Mouse (Mus musculus) liver, postnatal 0 days (tissue): ENCODE results near the gene Fancb. TPM values are rescaled to one million over a fixed set of nuclear protein-coding genes. Genes with fewer than 3 reads are reported as not detected.

Source experiments
- ATAC-seq: fragments of 200-750 bp; cut with Nextera tagmentation; 2 replicates; pipeline ENCODE4 v1.8.0; 2017; ENCODE audit warnings: mild to moderate bottlenecking, moderate library complexity
- DNase-seq: peaks from one replicate; pipeline ENCODE4 v3.0.0-alpha.2; 2016
- H3K27ac ChIP-seq: fragments of 300-500 bp; sonication (generic); 2 replicates; pipeline ENCODE4 v1.5.1; 2014; ENCODE audit warnings: antibody characterized with exemption, moderate library complexity, mild to moderate bottlenecking, low read depth
- H3K27me3 ChIP-seq: fragments of 300-500 bp; sonication (generic); 2 replicates; pipeline ENCODE4 v1.6.1; 2014; ENCODE audit warnings: low read length, control low read depth, mixed read lengths; ENCODE audit not compliant: insufficient read depth
- H3K36me3 ChIP-seq: fragments of 300-500 bp; sonication (generic); replicated peaks from 2 replicates; pipeline ENCODE4 v1.6.1; 2014; ENCODE audit warnings: mild to moderate bottlenecking, control low read depth, low read length, moderate library complexity, mixed read lengths; ENCODE audit not compliant: insufficient read depth
- H3K4me1 ChIP-seq: fragments of 300-500 bp; sonication (generic); 2 replicates; pipeline ENCODE4 v1.6.1; 2014; ENCODE audit warnings: antibody characterized with exemption, mild to moderate bottlenecking, control low read depth; ENCODE audit not compliant: insufficient read depth
- H3K4me2 ChIP-seq: fragments of 300-500 bp; sonication (generic); 2 replicates; pipeline ENCODE4 v1.6.1; 2014; ENCODE audit warnings: low read depth, mild to moderate bottlenecking, low read length, moderate library complexity, mixed read lengths
- H3K4me3 ChIP-seq: fragments of 300-500 bp; sonication (generic); 2 replicates; pipeline ENCODE4 v1.5.1; 2014; ENCODE audit warnings: low read depth, low read length
- H3K9ac ChIP-seq: fragments of 300-500 bp; sonication (generic); replicated peaks from 2 replicates; pipeline ENCODE4 v1.6.1; 2014; ENCODE audit warnings: mild to moderate bottlenecking, moderate library complexity
- H3K9me3 ChIP-seq: fragments of 300-500 bp; sonication (generic); 2 replicates; pipeline ENCODE4 v1.6.1; 2016; ENCODE audit warnings: mild to moderate bottlenecking, control low read depth, low read length, mixed read lengths
- CTCF ChIP-seq: sonication (generic); IDR thresholded peaks from 2 replicates; pipeline ENCODE4 v1.5.1; 2016; ENCODE audit warnings: antibody characterized with exemption, low read depth
- EP300 ChIP-seq: IDR thresholded peaks from 2 replicates; pipeline ENCODE4 v1.6.1; 2016; ENCODE audit warnings: antibody characterized with exemption, low read depth, mild to moderate bottlenecking
- WGBS: fragments of 180-500 bp; shearing (Covaris S2); extraction: QIAGEN DNeasy Blood & Tissue Kit; methylation state at CpG from one replicate; pipeline ENCODE4 v1.1.7; 2014; ENCODE audit not compliant: insufficient replicate concordance; 5-methylcytosine and 5-hydroxymethylcytosine counted together
- polyA plus RNA-seq: library from polyadenylated mRNA; unstranded; fragments of >200 nt; fragmentation: Nextera tagmentation; extraction: Ambion mirVana; gene quantifications from 2 replicates; pipeline ENCODE4 v1.2.1, GENCODE M21; 2015

The Fancb gene
- 1.2 and 1.6 TPM in 2 replicates for polyA plus RNA-seq

- Histone ChIP-seq H3K9me3 (no peaks in the 10 kb centered on the region), H3K27ac (peak within 1 kb of the TSS; percentile 68; the same call in 1 of the 2 replicates), H3K9ac (peak within 1 kb of the TSS; percentile 60), H3K4me1 (no peaks in the 10 kb centered on the region), H3K4me2 (peak within 1 kb of the TSS; percentile 69), H3K4me3 (peak within 1 kb of the TSS; percentile 58), H3K36me3 (no peaks in the 10 kb centered on the region), H3K27me3 (no peaks in the 10 kb centered on the region)
- WGBS = 13% methylated on average over 26 of the region's 26 CpGs
- DNase-seq (peak; percentile 86), ATAC-seq (peak; percentile 97)
- TF ChIP-seq EP300 = no peak
- no peak for TF ChIP-seq CTCF
Measured at GRCm38 (mm10) chrX:164980193-164980775, at the start of gene Fancb, which contains the start of gene Mospd2. Gene Fancb (plus strand): TSS chrX:164980592. Gene Mospd2 (minus strand): TSS chrX:164980375.

DNA sequence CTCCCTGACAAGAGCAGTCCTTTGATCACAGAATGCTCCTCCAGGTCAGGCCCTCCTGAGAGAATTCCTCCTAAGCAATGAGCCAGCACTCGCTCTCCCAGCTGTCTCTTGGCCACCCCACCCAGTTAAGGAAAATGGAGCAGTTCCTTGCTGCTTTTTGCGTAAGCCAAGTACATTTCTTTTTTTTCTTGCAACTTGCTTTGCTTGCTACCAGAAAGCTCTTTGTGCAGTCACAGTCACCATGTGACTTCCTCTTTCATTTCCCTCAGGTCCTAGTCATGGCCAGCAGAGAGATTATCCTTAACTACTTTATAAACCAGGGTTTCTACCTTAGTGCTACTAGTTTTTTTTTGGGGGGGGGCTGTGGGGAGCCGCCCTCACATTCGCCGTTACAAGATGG lies 38.9 kb upstream of the Fancb start:
- DNase-seq = no peak
- Histone ChIP-seq H3K27ac (0 out of 2 replicates have a peak overlapping the region, but pooled peaks have one; percentile 34), H3K27me3 (no peaks in the 10 kb centered on the region), H3K4me2 (no peak overlapping the region), H3K9me3 (no peaks in the 10 kb centered on the region), H3K4me1 (no peaks in the 10 kb centered on the region), H3K4me3 (no peak overlapping the region), H3K36me3 (0 out of 2 replicates have a peak, but pooled peaks cover 2% of the 10 kb centered on the region), H3K9ac (no peak overlapping the region)
- no peak for ATAC-seq
- 81% methylated on average over 5 of the region's 5 CpGs for WGBS
- TF ChIP-seq CTCF = no peak
- no peak for TF ChIP-seq EP300

GRCm38 (mm10) chrX:164951858-164952576 lies 28.4 kb upstream of the Fancb start:
- H3K9me3 ChIP-seq = no peaks in the 10 kb centered on the region
- WGBS = 52% methylated on average over 11 of the region's 11 CpGs
- DNase-seq = no peak
- no peak for ATAC-seq
- H3K36me3 ChIP-seq = 0 out of 2 replicates have a peak, but pooled peaks cover 3% of the 10 kb centered on the region
- TF ChIP-seq CTCF (no peak), EP300 (no peak)
- H3K4me1 ChIP-seq = no peaks in the 10 kb centered on the region
- no peak overlapping the region for H3K9ac ChIP-seq
- no peak overlapping the region for H3K27ac ChIP-seq
- H3K27me3 ChIP-seq = no peaks in the 10 kb centered on the region
- no peak overlapping the region for H3K4me2 ChIP-seq
- no peak overlapping the region for H3K4me3 ChIP-seq

DNA sequence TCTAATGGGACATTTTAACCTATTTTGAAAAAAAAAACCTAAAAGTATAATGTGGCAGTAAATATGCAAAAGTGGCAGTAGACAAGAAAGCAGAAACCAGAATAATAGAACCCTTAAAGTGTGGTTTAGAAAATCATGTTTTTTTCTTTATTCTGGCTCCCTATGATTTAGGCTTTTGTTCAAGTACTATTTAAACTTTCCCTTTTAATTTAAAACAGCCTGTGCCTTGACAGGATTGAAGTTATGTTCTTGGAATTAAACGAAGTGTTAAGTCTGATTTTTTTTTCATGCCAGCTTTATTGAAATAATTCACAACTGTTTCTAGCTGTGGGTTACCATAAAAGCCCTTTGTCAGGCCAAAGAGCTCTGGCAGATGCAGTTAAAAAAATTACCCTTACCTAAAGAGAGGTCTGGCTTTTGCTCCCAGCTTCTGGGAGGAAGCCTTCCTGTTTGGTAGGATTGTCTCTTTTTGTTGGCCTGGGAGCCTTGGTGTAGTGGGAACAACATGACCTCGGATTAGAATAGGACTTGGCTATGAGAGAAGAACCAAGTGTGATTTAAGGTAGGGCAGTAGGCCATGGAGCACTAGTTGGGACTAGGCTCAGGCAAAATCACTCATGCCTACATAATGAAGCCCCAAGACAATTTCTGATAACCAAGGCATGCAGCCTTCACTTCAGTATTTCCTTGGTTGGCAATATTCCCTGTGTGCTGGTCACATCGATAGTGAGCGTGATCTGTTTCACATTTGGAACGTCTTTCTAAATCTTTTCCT lies 27.6 kb upstream of the Fancb start:
- H3K27ac ChIP-seq = no peak overlapping the region
- no peak overlapping the region for H3K9ac ChIP-seq
- H3K4me1 ChIP-seq = no peaks in the 10 kb centered on the region
- no peak overlapping the region for H3K4me2 ChIP-seq
- 0 out of 2 replicates have a peak, but pooled peaks cover 3% of the 10 kb centered on the region for H3K36me3 ChIP-seq
- no peaks in the 10 kb centered on the region for H3K9me3 ChIP-seq
- TF ChIP-seq EP300 (no peak), CTCF (no peak)
- H3K4me3 ChIP-seq = no peak overlapping the region
- H3K27me3 ChIP-seq = no peaks in the 10 kb centered on the region
- DNase-seq = no peak
- ATAC-seq = no peak
- WGBS = 76% methylated on average over 5 of the region's 5 CpGs

DNA sequence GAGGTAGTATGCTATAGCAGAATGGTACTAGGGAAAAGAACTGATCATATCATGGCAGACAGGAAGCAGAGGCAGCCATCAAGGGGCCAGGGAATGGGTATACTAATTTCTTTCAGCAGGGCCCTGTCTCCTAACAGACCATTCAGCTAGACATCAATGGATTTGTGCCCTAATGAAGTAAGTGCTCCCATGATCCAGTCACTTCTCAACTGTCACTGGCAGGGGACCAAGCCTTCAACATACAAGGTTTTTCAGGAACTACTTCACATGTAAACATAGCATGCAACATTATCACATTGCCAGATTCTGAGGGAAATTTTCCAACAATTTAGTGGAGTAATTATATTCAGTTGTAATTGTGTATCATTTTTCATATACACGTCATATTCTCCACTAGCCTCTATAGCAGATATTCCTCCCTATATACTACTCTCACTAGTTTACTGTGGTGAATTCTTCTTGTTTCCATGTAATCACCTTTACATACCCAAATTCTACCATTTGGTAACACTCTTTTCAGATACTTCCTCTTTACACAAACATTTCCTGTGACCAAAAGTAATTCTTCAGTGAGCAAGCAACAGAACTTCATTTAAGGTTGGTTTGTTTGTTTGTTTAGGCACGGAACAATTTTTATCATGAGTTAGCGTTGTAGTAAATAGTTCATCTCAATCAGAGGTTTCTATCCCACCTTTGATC lies 14.5 kb upstream of the Fancb start:
- ATAC-seq (no peak), DNase-seq (no peak)
- H3K9me3 ChIP-seq = no peaks in the 10 kb centered on the region
- no peak overlapping the region for H3K4me3 ChIP-seq
- TF ChIP-seq CTCF = no peak
- no peak for TF ChIP-seq EP300
- no peak overlapping the region for H3K4me2 ChIP-seq
- WGBS = 80% methylated on average over 3 of the region's 3 CpGs
- H3K27me3 ChIP-seq = no peaks in the 10 kb centered on the region
- H3K27ac ChIP-seq = no peak overlapping the region
- no peaks in the 10 kb centered on the region; the same call in 1 of the 2 replicates for H3K36me3 ChIP-seq
- no peak overlapping the region for H3K9ac ChIP-seq
- H3K4me1 ChIP-seq = no peaks in the 10 kb centered on the region
